Mouse (Mus musculus): Measurements from ENCODE around the gene Gm13275.
"Not testable (repeated sequence)": the region's sequence is repeated elsewhere in the genome, so short reads cannot be mapped to it uniquely, and the experiment has no call there.

DNA sequence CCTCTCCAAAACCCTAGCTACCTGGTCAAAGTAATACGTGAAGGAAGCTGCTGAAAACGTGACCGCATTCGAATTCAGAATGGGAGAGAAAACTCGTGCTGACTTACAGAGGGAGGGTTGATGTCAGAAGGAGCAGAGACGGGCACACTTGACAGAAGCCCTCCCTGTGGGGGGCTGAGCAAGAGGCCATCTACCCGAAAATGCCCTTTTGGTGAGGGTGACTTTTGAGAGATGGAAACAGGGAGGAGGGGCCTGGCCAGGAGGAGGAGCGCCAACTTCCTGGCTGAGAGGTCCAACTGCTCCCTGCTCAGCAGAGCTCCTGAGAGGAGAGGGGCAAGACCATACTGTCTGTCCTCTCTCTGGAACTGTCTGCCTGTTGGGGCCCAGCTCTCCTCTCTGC is 10.9 kb downstream of the Gm13275 start, which contains the start of gene Gm13288:
- not testable (repeated sequence) for TF ChIP-seq CTCF (IDR thresholded peaks at IDR 0.05; ENCODE audit: borderline replicate concordance, extremely low read depth, insufficient read depth, insufficient read length); POLR2A (IDR thresholded peaks at IDR 0.05; ENCODE audit: borderline replicate concordance, extremely low read depth, insufficient read depth, insufficient read length, poor library complexity, severe bottlenecking)

Measured in brain, embryonic 14.5 days (tissue).